Mouse (Mus musculus): ENCODE data around the gene Aldh16a1. TPM values are rescaled to one million over a fixed set of nuclear protein-coding genes. Genes with fewer than 3 reads are reported as not detected.

Aldh16a1 gene
- polyA plus RNA-seq, 1 experiment from 2014 or later, result 26.4 TPM

DNA sequence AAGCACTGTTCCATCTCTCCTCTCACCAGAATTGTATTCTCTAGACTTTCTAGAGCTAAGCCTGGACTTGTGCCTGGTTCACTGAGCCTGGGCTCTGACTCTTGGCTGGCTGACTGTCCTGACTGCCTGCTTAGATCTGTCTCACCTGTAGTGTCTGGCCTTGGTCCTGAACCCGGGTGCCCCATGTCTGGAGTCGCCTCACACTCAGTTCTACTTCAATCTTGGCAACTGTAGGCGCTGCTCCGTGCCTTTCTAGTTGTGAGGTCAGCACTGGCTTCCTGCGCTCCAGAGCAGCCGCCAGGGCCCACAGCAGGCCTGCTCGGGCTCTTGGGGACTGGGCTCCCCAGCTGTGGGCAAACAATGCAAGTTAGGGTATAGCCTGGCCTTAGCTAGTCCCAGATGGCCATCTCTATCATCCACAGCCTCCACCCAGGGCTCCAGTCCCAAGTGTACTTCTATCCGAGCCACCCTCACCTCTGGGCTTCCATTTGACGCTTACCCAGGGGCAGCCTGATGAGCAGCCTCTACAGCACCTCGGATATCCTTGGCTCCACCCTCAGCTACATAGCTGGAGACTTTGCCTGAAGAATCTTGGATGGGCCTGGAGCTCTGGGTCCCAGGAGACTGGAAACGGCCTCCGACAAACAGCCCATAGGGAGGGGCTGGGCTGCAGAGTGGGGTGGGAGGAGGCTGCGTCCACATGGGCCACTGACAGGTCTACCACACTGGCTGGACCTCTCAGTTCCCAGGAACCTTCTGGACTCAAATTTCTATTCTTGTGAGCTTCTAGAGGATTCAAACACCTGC is 9.8 kb downstream of the Aldh16a1 start:
- H3K27me3 ChIP-seq, result no peaks in the 10 kb centered on the region
- no peak overlapping the region for H3K4me2 ChIP-seq
- no peak overlapping the region for H3K4me3 ChIP-seq
- 0 out of 2 replicates have a peak, but pooled peaks cover 11% of the 10 kb centered on the region for H3K36me3 ChIP-seq
- H3K27ac ChIP-seq, result no peak overlapping the region
- ATAC-seq (replicated peaks; ENCODE audit: insufficient number of reproducible peaks, insufficient read depth, low FRiP score, low read depth), result no peak
- peaks cover 9% of the 10 kb centered on the region for H3K4me1 ChIP-seq (replicated peaks)
- no peak overlapping the region for H3K9ac ChIP-seq
- H3K9me3 ChIP-seq (replicated peaks), result no peaks in the 10 kb centered on the region
- 84% methylated on average over 13 of the region's 13 CpGs for WGBS

DNA sequence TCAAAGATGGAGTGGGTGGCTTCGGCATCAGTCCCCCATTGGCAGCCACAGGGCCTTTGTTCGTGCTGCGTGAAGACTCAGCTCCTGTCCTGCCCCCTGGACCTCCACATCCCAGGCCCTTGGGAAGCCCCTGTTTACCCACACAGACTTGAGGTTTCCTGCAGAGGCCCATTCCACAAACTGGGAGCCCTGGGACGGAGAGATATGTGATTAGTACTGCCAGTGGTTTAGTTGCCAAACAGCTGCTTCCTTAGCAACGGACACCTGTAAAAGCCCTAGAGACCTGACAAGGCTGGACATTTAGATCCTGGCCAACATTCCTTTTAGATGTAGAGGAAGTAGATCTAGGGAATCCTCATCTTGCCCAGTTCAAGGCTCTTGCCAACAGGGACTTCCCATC is 12.5 kb downstream of the Aldh16a1 start:
- no peaks in the 10 kb centered on the region for H3K9me3 ChIP-seq (replicated peaks)
- H3K4me1 ChIP-seq (replicated peaks), result peaks cover 4% of the 10 kb centered on the region; the same call in 1 of the 2 replicates
- no peak overlapping the region for H3K4me2 ChIP-seq
- no peak overlapping the region for H3K4me3 ChIP-seq
- H3K9ac ChIP-seq, result no peak overlapping the region
- H3K36me3 ChIP-seq, result 0 out of 2 replicates have a peak, but pooled peaks cover 11% of the 10 kb centered on the region
- H3K27ac ChIP-seq, result no peak overlapping the region
- no peak for ATAC-seq (replicated peaks; ENCODE audit: insufficient number of reproducible peaks, insufficient read depth, low FRiP score, low read depth)
- WGBS, result 81% methylated on average over 5 of the region's 5 CpGs
- no peaks in the 10 kb centered on the region for H3K27me3 ChIP-seq

DNA sequence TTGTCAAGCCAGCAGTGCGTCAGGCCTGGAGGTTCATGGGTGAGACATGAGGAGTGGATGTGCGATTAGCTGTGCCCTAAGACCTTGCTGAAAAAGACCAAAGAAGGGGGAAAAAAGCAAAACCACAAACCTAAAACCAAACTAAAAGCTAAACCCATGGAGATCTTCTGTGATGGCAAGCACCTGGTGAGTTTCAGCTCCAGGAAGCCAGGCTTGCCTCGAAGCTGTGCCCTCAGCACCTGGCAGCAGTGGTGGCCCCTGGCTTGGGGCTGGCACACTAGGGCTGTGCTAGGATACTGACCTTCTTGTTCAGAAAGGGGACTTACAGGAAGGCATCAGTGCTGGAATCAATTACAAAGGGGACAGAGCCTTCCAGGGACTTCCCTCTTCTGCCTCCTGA is 13.1 kb downstream of the Aldh16a1 start:
- Histone ChIP-seq H3K27ac (no peak overlapping the region), H3K4me2 (no peak overlapping the region), H3K27me3 (no peaks in the 10 kb centered on the region), H3K9me3 (replicated peaks) (no peaks in the 10 kb centered on the region), H3K36me3 (0 out of 2 replicates have a peak, but pooled peaks cover 11% of the 10 kb centered on the region), H3K4me1 (replicated peaks) (peaks cover 4% of the 10 kb centered on the region; the same call in 1 of the 2 replicates), H3K9ac (no peak overlapping the region), H3K4me3 (no peak overlapping the region)
- 89% methylated on average over 3 of the region's 3 CpGs for WGBS
- ATAC-seq (replicated peaks; ENCODE audit: insufficient number of reproducible peaks, insufficient read depth, low FRiP score, low read depth), result no peak

DNA sequence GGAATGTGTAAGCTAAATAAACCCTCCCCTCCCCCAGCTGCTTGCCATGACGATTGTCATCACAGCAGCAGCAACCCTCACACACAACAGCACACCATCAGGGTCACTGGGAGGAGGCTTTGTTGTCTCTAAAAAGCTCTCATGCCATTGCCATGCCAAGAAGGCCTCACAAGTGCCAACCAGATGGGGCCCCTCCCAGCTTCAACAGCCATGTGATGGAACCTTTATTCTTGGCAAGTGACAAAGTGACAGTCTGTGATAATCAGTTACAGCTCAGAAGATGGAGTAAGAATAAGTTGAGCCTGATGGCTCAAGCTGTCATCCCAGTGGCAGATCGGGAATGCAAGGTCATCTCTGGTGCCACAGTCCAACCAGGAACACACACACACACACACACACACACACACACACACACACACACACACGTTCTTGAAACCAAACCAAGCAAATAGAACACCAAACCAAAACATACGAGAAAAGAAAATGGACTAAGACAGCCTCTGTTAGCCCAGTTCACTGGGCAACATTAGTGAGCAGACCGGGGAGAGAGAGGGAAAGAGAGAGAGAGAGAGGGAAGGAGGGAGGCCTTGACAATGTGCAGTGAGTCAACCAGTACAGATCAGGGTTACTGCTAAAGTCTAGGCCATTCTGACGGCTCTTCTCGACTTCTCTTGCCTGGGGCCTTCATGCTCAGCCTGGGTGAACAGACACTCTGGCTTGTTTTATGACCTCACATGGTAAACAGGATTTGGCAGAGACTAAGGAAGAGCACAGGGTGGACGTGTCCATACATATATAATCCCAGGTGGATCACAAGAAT is 14.3 kb downstream of the Aldh16a1 start:
- Histone ChIP-seq H3K27ac (no peak overlapping the region), H3K4me3 (no peak overlapping the region), H3K36me3 (0 out of 2 replicates have a peak, but pooled peaks cover 5% of the 10 kb centered on the region), H3K9me3 (replicated peaks) (no peaks in the 10 kb centered on the region), H3K4me2 (no peak overlapping the region), H3K27me3 (no peaks in the 10 kb centered on the region), H3K9ac (no peak overlapping the region), H3K4me1 (replicated peaks) (peaks cover 9% of the 10 kb centered on the region)
- no peak for ATAC-seq (replicated peaks; ENCODE audit: insufficient number of reproducible peaks, insufficient read depth, low FRiP score, low read depth)
- WGBS, result 70% methylated on average over 8 of the region's 8 CpGs

DNA sequence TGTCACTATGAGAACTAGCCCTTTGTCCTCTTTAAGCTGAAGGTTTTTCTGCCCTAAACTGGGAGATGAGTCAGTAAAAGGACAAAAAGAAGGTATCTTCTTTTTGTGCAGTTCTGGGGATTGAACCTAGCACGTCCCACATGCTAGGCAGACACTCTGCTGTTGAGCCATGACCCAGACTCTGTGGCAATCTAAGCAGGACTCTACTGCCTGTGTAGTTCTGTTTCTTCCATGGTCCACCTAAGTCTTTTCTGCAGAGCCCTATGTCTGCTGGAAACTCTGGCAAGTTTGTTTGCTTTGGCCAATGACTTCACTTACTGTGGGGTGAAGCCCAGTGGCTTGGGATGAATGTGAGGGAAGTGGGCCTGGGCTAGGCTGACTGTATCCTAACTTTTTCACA is 16.0 kb downstream of the Aldh16a1 start:
- Histone ChIP-seq H3K4me3 (no peak overlapping the region), H3K27ac (no peak overlapping the region), H3K4me2 (no peak overlapping the region), H3K9ac (no peak overlapping the region), H3K36me3 (no peaks in the 10 kb centered on the region), H3K27me3 (no peaks in the 10 kb centered on the region), H3K9me3 (replicated peaks) (no peaks in the 10 kb centered on the region), H3K4me1 (replicated peaks) (peaks cover 20% of the 10 kb centered on the region)
- no peak for ATAC-seq (replicated peaks; ENCODE audit: insufficient number of reproducible peaks, insufficient read depth, low FRiP score, low read depth)
- WGBS, result 84% methylated on average over 1 of the region's 1 CpGs

DNA sequence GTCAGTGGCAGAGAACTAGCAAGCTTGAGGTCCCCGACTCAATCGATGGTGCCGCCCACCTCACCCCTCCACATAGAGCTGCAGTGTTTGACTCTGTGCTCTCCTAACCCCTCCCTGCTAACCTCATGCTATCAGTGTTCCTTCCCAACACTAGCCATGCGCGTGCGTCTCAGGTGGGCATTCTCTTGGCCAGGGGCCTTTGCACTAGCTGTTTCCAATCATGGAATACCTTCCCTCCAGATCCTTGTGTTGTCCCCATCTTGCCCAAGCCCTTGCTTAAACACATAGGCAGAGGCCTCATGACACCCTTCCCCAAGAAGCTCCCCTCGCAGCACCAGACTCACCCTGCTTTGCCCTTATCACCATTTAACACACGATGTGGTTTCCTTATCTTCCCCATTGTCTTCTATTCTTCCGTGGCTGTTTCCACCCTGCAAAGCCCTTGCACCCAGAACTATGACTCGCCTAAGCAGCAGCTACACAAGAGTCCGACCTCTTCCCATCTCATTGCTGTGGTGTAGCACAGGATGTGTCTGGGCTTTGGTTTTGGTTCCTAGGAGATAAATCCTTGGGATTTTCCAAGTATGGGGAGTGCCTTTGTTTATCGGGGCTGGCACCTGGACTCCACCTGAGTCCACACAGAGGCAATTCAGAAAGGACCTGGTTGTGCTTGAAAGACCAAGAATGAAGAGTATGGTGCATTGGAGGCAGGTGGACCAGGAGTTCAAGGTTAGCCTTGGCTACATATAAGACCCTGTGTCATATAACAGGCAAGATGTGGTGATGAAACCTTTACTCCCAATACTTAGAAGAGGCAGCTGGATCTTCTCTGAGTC is 17.0 kb downstream of the Aldh16a1 start:
- no peaks in the 10 kb centered on the region for H3K27me3 ChIP-seq
- H3K9ac ChIP-seq, result no peak overlapping the region
- WGBS, result 57% methylated on average over 12 of the region's 12 CpGs
- ATAC-seq (replicated peaks; ENCODE audit: insufficient number of reproducible peaks, insufficient read depth, low FRiP score, low read depth), result no peak
- H3K27ac ChIP-seq, result no peak overlapping the region
- H3K4me1 ChIP-seq (replicated peaks), result peaks cover 20% of the 10 kb centered on the region
- H3K9me3 ChIP-seq (replicated peaks), result no peaks in the 10 kb centered on the region
- no peak overlapping the region for H3K4me3 ChIP-seq
- no peaks in the 10 kb centered on the region for H3K36me3 ChIP-seq
- H3K4me2 ChIP-seq, result no peak overlapping the region

DNA sequence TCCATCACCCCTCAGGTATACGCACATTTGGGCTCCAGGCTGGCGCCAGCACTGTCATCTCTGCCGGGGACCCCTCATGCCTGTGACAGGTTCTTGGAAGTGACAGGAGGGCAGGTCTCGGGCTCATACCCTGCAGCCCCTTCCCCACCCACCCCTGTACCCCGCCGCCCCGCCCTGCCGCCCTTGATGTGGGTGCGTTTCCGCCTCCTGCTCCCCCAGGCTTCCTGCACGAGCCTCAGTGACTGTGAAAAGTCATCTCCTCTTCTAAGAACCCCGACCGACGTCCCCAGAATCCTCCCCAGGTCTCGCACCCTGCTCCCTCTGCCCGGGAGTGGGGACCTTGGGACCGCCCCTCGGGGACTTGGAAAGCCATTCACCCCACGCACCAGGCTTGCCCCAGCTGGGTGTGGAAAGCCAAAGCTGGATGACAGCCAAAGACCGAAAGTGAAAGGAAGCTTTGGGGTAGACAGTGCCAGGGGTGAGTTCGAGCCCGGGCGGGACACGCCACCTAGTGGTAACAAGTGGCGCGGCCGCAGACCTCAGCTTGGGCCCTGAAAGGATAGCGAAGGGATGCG is 18.3 kb downstream of the Aldh16a1 start, which contains the start of the genes Gm45713 and Flt3l:
Gene Gm45713, minus strand, starts transcription at position 239 of the 575 bp plus-strand sequence.
Gene Flt3l, minus strand, starts transcription at position 440 of the 575 bp plus-strand sequence.
- peak within 1 kb of the TSS; percentile 29; the same call in 1 of the 2 replicates for H3K27ac ChIP-seq
- 2% methylated on average over 29 of the region's 29 CpGs for WGBS
- no peaks in the 10 kb centered on the region for H3K27me3 ChIP-seq
- H3K4me3 ChIP-seq, result peak within 1 kb of the TSS; percentile 59
- peak; percentile 77 for ATAC-seq (replicated peaks; ENCODE audit: insufficient number of reproducible peaks, insufficient read depth, low FRiP score, low read depth)
- H3K4me1 ChIP-seq (replicated peaks), result peaks cover 20% of the 10 kb centered on the region
- peak within 1 kb of the TSS; percentile 65 for H3K9ac ChIP-seq
- peak within 1 kb of the TSS; percentile 78 for H3K4me2 ChIP-seq
- no peaks in the 10 kb centered on the region for H3K9me3 ChIP-seq (replicated peaks)
- H3K36me3 ChIP-seq, result no peaks in the 10 kb centered on the region

DNA sequence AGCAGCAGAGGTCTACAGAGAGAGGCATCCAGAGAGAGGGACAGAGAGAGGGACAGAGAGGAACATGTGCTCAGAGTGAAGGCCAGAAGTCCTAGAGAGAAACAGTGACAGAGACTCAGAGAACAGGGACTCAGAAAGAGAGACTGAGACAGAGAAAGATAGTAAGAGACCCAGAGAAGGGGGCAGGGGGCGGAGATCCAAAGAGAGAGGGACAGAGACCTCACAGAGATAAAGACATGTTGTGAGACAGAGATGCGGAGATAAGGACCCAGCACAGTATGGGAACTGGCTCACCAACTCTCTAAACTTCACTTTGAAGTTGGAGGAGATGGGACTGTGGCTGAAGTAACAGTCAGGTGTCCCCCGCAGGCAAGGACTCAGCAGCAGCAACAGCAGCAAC is 19.0 kb downstream of the Aldh16a1 start:
- Histone ChIP-seq H3K9me3 (replicated peaks) (no peaks in the 10 kb centered on the region), H3K9ac (no peak overlapping the region), H3K27ac (no peak overlapping the region), H3K4me3 (peak overlapping the region; percentile 59), H3K36me3 (no peaks in the 10 kb centered on the region), H3K4me2 (peak overlapping the region; percentile 78), H3K4me1 (replicated peaks) (peaks cover 20% of the 10 kb centered on the region), H3K27me3 (no peaks in the 10 kb centered on the region)
- 69% methylated on average over 3 of the region's 3 CpGs for WGBS
- no peak for ATAC-seq (replicated peaks; ENCODE audit: insufficient number of reproducible peaks, insufficient read depth, low FRiP score, low read depth)

DNA sequence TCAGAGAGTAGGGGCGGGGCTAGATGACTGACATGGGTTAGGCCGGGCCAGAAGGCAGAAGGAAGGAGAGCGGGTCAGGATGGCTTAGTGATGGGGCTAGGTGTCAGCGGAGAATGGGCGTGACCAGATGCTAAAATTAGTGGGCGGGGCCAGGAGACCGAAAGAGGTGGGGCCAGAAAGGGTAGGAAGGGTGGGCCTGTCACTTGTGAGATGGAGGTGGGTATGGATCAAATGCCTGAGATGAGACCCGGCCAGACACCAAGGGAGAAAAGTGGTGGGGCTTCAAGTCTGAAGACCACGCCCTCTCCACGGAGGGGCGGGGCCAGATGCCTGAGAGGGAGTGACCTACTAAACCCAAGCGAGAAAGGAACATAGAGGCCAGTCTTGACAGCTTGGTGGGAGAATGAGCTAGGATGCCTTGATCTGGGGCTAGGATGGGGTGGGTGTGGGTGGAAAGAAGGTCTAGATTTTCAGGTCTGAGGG is 19.8 kb downstream of the Aldh16a1 start:
- Histone ChIP-seq H3K27ac (no peak overlapping the region), H3K4me2 (peak overlapping the region; percentile 78; the same call in 1 of the 2 replicates), H3K27me3 (no peaks in the 10 kb centered on the region), H3K9me3 (replicated peaks) (no peaks in the 10 kb centered on the region), H3K36me3 (no peaks in the 10 kb centered on the region), H3K4me1 (replicated peaks) (peaks cover 25% of the 10 kb centered on the region), H3K4me3 (no peak overlapping the region; the same call in 1 of the 2 replicates), H3K9ac (no peak overlapping the region)
- WGBS, result 13% methylated on average over 12 of the region's 12 CpGs
- ATAC-seq (replicated peaks; ENCODE audit: insufficient number of reproducible peaks, insufficient read depth, low FRiP score, low read depth), result 0 out of 2 replicates have a peak, but pooled peaks have one; percentile 25

DNA sequence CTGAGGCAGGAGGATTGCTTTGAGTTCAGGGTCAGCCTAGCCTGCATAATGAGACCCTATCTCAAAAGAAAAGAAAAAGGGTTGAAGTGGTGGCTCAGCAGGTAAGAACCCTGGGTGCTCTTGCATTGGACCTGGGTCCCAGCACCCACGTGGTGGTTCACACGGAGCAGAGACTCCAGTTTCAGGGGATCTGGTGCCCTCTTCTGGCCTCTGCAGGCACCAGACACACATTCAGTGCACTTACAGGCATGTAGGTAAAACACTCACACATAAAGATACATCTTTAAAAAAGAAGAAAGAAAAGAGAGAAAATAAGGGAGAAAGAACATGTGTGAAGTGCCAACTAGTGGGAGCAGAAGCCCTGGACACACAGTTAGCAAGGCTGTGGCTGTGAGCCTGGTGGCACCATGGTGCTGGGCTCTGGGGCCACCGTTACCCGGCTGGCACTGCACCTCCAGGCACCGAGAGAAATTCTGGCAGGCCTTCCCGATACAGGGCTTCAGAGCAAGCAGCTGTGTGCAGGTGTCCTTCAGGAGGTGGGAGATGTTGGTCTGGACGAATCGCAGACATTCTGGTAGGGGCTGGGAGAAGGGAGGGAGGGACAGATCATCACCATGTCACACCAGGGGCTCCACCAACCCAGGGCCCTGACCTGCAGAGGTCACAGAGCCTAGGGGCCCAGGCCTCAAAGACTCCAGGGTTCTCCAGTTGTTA is 20.8 kb downstream of the Aldh16a1 start:
- Histone ChIP-seq H3K4me2 (no peak overlapping the region), H3K9ac (no peak overlapping the region), H3K9me3 (replicated peaks) (no peaks in the 10 kb centered on the region), H3K27me3 (no peaks in the 10 kb centered on the region), H3K4me3 (no peak overlapping the region), H3K27ac (no peak overlapping the region), H3K36me3 (no peaks in the 10 kb centered on the region), H3K4me1 (replicated peaks) (peaks cover 29% of the 10 kb centered on the region)
- ATAC-seq (replicated peaks; ENCODE audit: insufficient number of reproducible peaks, insufficient read depth, low FRiP score, low read depth), result no peak
- WGBS, result 73% methylated on average over 8 of the region's 8 CpGs

All from heart, embryonic 15.5 days (tissue).